Mouse (Mus musculus) neural tube, embryonic 15.5 days (tissue): ENCODE results near the gene Epb41l2. TPM values are rescaled to one million over a fixed set of nuclear protein-coding genes. Genes with fewer than 3 reads are reported as not detected.

ENCODE experiments used
- ATAC-seq: fragments of 200-750 bp; cut with Nextera tagmentation; 2 replicates; pipeline ENCODE4 v1.8.0; 2017; ENCODE audit warnings: mild to moderate bottlenecking, moderate TSS enrichment, moderate library complexity; ENCODE audit not compliant: low FRiP score
- H3K27ac ChIP-seq: fragments of 300-500 bp; sonication (generic); replicated peaks from 2 replicates; pipeline ENCODE4 v1.5.1; 2015; ENCODE audit warnings: mild to moderate bottlenecking, inconsistent platforms
- H3K27me3 ChIP-seq: fragments of 300-500 bp; sonication (generic); replicated peaks from 2 replicates; pipeline ENCODE4 v1.6.1; 2015; ENCODE audit warnings: inconsistent platforms
- H3K36me3 ChIP-seq: fragments of 300-500 bp; sonication (generic); 2 replicates; pipeline ENCODE4 v1.6.1; 2015; ENCODE audit warnings: inconsistent platforms
- H3K4me1 ChIP-seq: fragments of 300-500 bp; sonication (generic); 2 replicates; pipeline ENCODE4 v1.6.1; 2015; ENCODE audit warnings: inconsistent platforms
- H3K4me2 ChIP-seq: fragments of 300-500 bp; sonication (generic); 2 replicates; pipeline ENCODE4 v1.6.1; 2015; ENCODE audit warnings: inconsistent platforms, mild to moderate bottlenecking, moderate library complexity
- H3K4me3 ChIP-seq: fragments of 300-500 bp; sonication (generic); replicated peaks from 2 replicates; pipeline ENCODE4 v1.5.1; 2015; ENCODE audit warnings: mild to moderate bottlenecking, inconsistent platforms
- H3K9ac ChIP-seq: fragments of 300-500 bp; sonication (generic); replicated peaks from 2 replicates; pipeline ENCODE4 v1.6.1; 2015; ENCODE audit warnings: mild to moderate bottlenecking, inconsistent platforms
- H3K9me3 ChIP-seq: fragments of 300-500 bp; sonication (generic); replicated peaks from 2 replicates; pipeline ENCODE4 v1.6.1; 2016; ENCODE audit warnings: inconsistent platforms
- WGBS: fragments of 180-500 bp; shearing (Covaris S2); methylation state at CpG from one replicate; pipeline ENCODE4 v1.1.7; 2015; ENCODE audit warnings: mixed read lengths; 5-methylcytosine and 5-hydroxymethylcytosine counted together
- polyA plus RNA-seq: library from polyadenylated mRNA; unstranded; fragments of >200 nt; fragmentation: Nextera tagmentation; extraction: Ambion mirVana; gene quantifications from 2 replicates; pipeline ENCODE4 v1.2.1, GENCODE M21; 2015

Epb41l2 gene
- polyA plus RNA-seq, 1 experiment from 2014 or later, result 27.7 TPM

DNA sequence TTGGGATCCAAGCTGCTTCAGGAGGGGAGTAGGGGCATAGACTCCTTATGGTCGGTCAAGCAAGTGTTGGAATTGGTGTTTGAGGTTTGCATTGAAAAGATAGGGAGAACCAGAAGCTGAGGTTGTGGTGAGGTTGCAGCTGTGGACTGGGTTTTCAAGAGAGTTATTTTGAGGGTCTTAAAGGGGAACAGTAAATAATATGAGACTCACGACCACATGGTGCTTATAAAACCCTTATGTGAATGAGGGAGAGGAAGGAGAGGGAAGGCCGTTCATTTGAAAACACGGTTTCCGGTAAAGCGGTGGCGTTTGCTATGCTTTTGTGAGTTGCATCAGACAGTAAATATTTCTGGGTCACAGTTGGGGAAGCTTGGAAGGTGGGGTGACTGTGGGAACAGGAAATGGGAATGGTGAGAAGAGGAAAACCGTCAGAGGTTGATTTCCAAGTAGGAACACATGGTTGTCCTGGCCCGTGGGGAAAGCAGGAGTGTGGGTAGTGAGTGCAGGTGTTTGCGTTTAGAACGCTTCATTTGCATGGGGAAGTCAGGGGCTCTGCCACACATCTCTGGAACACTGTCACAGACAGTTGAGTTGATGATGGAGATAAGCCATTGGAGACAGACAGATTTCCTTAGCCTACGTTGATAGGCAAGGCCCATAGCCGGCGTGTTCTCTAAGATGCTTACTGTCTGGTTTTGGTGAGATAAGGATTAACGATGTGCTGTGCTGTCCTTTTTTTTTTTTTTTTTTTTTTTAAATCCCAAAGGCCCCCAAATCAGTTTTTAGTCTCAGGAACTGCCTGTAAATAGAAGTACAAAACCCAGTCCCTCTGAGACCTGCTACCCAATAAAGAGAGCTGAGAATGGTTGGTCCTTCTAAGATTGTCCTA is 44.5 kb downstream of the Epb41l2 start:
- no peaks in the 10 kb centered on the region for H3K9me3 ChIP-seq
- 83% methylated on average over 15 of the region's 15 CpGs for WGBS
- H3K9ac ChIP-seq, result no peak overlapping the region
- peaks cover 4% of the 10 kb centered on the region; the same call in 1 of the 2 replicates for H3K4me1 ChIP-seq
- no peak overlapping the region for H3K4me2 ChIP-seq
- H3K27ac ChIP-seq, result no peak overlapping the region
- no peak overlapping the region for H3K4me3 ChIP-seq
- no peak for ATAC-seq
- H3K36me3 ChIP-seq, result no peaks in the 10 kb centered on the region
- H3K27me3 ChIP-seq, result no peaks in the 10 kb centered on the region

DNA sequence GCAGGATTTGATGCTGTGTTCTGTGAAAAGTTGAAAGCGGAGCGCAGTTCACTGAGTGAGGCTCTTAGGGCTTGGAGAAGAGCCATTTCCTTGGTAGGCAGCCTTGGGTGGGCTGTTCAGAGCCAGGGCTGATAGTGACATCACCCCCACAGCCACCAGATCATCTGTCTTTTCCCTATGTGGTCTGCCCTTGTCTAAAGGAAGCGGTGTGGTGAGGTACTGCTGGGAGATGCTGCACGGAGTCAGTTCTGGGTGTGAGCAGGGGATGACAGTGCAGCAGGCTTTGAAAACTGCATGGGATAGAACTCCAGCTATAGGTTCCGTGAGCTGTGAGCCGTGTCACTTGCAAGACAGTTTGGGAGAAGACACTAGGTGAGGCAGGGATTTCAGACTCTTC is 45.1 kb downstream of the Epb41l2 start:
- H3K9ac ChIP-seq, result no peak overlapping the region
- no peak for ATAC-seq
- H3K9me3 ChIP-seq, result no peaks in the 10 kb centered on the region
- no peak overlapping the region for H3K4me2 ChIP-seq
- H3K4me1 ChIP-seq, result peaks cover 4% of the 10 kb centered on the region; the same call in 1 of the 2 replicates
- H3K36me3 ChIP-seq, result no peaks in the 10 kb centered on the region
- 83% methylated on average over 6 of the region's 6 CpGs for WGBS
- H3K27ac ChIP-seq, result no peak overlapping the region
- H3K4me3 ChIP-seq, result no peak overlapping the region
- H3K27me3 ChIP-seq, result no peaks in the 10 kb centered on the region

DNA sequence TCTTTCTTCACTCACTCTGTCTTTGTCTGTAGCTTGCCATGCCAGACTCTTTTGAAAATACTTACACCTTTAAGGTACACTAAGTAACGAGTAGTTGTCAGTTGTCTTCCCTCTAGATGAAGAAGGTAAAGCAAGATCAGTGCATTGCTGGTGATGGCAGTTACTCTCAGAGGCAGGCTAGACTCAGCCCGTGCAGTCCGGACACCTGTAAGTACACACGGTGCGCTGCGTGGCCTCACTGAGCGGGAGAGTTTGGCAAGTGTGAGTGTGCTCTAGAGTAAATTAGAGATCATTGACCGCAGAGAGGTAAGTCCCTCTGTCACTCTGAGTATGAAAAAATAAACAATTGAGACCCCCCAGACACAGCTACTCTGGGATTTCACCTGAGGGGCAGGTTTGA is 46.0 kb downstream of the Epb41l2 start:
- Histone ChIP-seq H3K9me3 (no peaks in the 10 kb centered on the region), H3K4me3 (no peak overlapping the region), H3K9ac (no peak overlapping the region), H3K36me3 (no peaks in the 10 kb centered on the region), H3K4me2 (no peak overlapping the region), H3K4me1 (no peaks in the 10 kb centered on the region), H3K27me3 (no peaks in the 10 kb centered on the region), H3K27ac (no peak overlapping the region)
- 92% methylated on average over 8 of the region's 8 CpGs for WGBS
- no peak for ATAC-seq

DNA sequence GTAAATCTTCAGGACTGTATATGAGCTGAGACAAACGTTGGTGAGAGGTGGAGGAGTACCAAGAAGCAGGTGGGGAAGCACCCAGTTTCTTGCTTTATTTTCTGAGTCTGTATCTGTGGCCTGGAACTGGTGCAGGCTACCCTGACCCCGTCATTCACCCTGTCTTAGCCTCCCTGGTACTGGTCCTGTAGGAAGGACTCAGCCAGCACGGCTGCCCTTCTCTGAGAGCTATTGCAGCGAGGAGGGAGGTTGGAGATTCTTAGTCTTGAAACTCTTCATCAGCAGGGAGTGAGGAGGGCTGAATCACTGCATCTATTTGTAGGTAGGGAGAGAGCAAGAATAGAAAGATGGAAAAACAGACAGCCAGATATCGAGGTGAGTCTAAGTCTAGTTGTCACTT is 47.1 kb downstream of the Epb41l2 start:
- Histone ChIP-seq H3K9me3 (no peaks in the 10 kb centered on the region), H3K27me3 (no peaks in the 10 kb centered on the region), H3K27ac (no peak overlapping the region), H3K4me2 (no peak overlapping the region), H3K36me3 (no peaks in the 10 kb centered on the region), H3K4me3 (no peak overlapping the region), H3K9ac (no peak overlapping the region), H3K4me1 (no peaks in the 10 kb centered on the region)
- WGBS, result 80% methylated on average over 5 of the region's 5 CpGs
- ATAC-seq, result no peak

DNA sequence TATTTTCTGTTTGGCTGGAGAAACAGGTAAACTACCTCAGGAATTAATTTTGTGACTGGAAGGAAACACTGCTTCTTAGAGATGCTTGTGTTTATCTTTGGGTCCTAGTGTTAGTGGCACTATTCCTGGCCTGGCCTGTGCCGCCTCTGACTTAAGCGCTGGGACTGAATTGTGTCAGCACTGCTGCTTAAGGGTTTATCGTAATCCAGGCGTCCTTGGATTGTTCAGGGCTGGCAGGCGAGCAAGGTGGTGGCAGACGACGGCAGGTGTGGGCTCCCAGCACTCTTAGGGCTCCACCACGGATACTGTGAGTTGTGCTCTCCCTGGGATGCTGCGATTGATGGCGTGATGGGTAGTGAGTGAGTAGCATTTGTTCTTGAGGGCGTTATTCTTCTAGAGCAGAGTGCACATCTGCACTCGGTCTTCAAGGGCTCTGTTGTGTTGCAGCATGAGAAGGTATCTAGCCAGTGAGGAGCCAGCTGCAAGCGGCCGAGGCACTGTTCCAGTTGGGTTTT is 48.6 kb downstream of the Epb41l2 start:
- H3K27ac ChIP-seq, result no peak overlapping the region
- 88% methylated on average over 14 of the region's 14 CpGs for WGBS
- H3K4me2 ChIP-seq, result no peak overlapping the region

DNA sequence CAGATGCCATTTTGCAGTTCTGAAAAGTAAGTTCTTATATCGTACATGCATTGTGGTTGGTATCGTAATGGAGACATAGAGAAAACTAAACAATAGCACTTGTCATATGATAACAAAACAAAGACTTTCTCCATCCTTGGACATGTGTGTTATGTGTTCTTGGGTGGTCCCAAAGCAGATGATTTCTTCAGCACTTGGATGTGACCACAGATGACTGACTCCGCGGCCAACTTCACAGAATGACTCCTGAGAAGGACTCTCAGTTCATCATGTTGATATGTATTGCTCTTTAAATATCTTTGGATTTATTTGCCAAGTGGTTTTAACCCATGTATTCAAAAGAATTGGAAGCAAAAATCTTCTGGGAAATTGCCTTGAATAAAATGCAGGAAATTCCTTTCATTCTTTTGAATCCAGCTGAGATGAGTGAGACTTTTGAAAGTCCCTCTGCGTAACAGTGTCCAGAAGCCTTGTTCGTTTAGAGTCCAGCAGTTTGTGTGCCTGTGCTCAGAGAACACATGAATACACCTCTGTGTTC is 52.3 kb downstream of the Epb41l2 start:
- Histone ChIP-seq H3K4me1 (no peaks in the 10 kb centered on the region), H3K27me3 (no peaks in the 10 kb centered on the region), H3K4me2 (no peak overlapping the region), H3K9ac (no peak overlapping the region), H3K36me3 (no peaks in the 10 kb centered on the region), H3K9me3 (no peaks in the 10 kb centered on the region), H3K4me3 (no peak overlapping the region), H3K27ac (no peak overlapping the region)
- no peak for ATAC-seq
- WGBS, result 80% methylated on average over 6 of the region's 6 CpGs

More for the DNA sequence above, 48.6 kb downstream of the Epb41l2 start:
- H3K9ac ChIP-seq, result no peak overlapping the region
- no peak for ATAC-seq
- no peaks in the 10 kb centered on the region for H3K9me3 ChIP-seq
- no peaks in the 10 kb centered on the region for H3K4me1 ChIP-seq
- no peak overlapping the region for H3K4me3 ChIP-seq
- H3K27me3 ChIP-seq, result no peaks in the 10 kb centered on the region
- no peaks in the 10 kb centered on the region for H3K36me3 ChIP-seq

DNA sequence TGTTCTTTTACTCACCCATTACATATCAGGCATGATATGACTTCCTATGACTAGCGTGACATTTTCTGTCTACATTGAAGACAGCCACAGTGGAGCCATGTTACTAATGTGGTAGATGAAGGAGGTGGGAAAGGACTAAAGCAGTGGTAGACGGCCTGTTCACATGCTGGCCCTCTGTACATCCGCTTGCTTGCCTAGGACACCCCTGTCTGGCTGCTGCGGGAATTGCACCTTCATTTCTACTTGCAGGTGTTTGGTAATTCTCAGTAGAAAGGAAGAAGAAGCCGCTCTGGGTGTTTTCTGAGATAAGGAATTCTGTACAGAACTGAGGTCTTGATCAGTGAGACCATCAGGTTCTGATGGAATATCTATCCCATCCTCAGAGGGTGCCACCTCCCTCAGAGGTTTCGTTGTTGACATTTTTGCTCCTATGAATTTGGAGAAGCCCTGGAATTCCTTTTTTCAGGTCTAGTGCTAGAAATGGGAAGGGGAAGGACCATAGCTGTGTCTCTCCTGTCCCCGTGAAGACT is 55.7 kb downstream of the Epb41l2 start:
- Histone ChIP-seq H3K4me3 (no peak overlapping the region), H3K4me2 (no peak overlapping the region), H3K27me3 (no peaks in the 10 kb centered on the region), H3K36me3 (no peaks in the 10 kb centered on the region), H3K4me1 (no peaks in the 10 kb centered on the region), H3K9me3 (no peaks in the 10 kb centered on the region), H3K9ac (no peak overlapping the region), H3K27ac (no peak overlapping the region)
- no peak for ATAC-seq
- 85% methylated on average over 7 of the region's 7 CpGs for WGBS

DNA sequence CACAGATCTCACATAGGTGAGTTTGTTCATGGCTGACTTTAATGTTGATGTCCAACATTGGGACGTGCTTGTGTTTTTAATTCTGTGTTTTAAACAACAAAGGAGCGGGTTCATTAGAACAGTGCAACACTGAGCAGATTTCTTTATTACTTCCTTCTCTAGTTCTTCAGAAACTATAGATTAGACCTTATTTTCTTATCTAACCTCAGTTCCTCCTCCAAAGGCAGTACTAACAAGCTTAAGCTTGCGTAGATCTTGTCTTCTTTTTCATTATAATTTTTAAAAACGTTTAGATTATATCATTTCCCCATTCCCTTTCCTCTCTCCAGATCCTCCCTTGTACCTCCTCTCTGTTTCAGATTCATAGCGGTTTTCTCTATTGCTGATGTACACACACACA is 57.1 kb downstream of the Epb41l2 start:
- no peak for ATAC-seq
- Histone ChIP-seq H3K27ac (no peak overlapping the region), H3K4me2 (no peak overlapping the region), H3K36me3 (no peaks in the 10 kb centered on the region), H3K9ac (no peak overlapping the region), H3K4me3 (no peak overlapping the region), H3K9me3 (no peaks in the 10 kb centered on the region), H3K4me1 (no peaks in the 10 kb centered on the region), H3K27me3 (no peaks in the 10 kb centered on the region)
- WGBS, result 88% methylated on average over 5 of the region's 5 CpGs

DNA sequence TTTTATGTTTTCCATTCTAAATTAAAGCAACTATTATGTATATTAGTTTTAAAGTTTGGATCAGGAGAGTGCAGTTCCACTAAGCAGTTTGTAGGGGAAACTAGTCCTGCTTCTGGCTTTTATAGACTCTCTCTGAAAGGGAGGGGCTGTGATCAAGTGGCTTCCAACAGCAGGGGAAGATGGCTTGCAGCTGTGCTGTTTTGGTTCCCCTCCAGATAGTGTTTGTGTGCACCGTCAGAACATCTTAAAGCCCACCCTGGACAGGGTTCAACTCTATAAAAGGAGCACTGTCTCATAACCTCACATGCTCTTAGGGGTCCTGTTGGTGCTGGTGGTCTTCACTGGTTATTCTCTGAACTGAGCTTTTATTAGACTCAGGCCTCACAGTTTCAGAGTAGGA is 66.5 kb downstream of the Epb41l2 start:
- Histone ChIP-seq H3K36me3 (no peaks in the 10 kb centered on the region), H3K27ac (no peak overlapping the region), H3K27me3 (no peaks in the 10 kb centered on the region), H3K9ac (no peak overlapping the region), H3K4me2 (no peak overlapping the region), H3K4me3 (no peak overlapping the region), H3K9me3 (no peaks in the 10 kb centered on the region), H3K4me1 (0 out of 2 replicates have a peak, but pooled peaks cover 8% of the 10 kb centered on the region)
- no peak for ATAC-seq
- 8% methylated on average over 1 of the region's 1 CpGs for WGBS

DNA sequence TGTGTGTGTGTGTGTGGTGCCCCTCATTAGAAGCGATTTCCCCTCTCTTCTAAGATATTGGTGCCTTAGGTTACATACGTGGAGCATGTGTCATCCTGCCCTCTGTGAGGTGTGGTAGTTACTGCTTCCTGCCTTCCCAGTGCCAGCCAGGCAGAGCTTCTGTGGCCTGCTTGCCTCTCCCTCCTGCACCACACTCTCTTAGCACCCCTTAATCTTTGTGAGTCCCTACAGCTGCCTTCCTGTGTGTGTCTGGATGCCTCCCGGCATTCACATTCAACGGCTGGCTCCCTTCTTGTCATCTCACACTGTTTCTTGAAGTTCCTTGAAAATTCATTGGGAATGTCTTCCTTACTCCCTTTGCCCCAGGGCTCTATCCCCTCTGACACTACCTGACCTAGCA is 67.2 kb downstream of the Epb41l2 start:
- Histone ChIP-seq H3K27me3 (no peaks in the 10 kb centered on the region), H3K36me3 (no peaks in the 10 kb centered on the region), H3K4me3 (no peak overlapping the region), H3K4me1 (0 out of 2 replicates have a peak, but pooled peaks cover 8% of the 10 kb centered on the region), H3K4me2 (no peak overlapping the region), H3K27ac (no peak overlapping the region), H3K9ac (no peak overlapping the region), H3K9me3 (no peaks in the 10 kb centered on the region)
- ATAC-seq, result no peak
- 73% methylated on average over 4 of the region's 4 CpGs for WGBS

DNA sequence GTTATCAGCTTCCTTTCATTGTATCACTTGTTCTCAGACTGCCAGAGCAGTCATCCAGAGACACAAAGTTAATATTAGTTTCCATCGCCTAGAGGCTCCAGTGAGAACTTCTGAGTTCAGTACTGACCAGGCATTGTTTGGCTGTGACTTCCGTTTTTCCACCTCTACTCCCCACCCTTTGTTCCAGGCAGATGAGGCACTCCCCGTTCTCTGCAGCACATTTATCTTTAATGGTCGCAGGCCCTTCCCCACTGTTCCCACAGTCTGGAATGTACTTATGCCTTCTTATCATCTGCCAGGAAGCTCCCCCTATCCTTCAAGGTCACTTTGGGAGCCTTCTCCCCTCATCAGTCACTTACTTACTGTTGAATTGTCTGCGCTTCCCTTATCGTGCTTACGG is 67.9 kb downstream of the Epb41l2 start:
- no peak overlapping the region for H3K4me3 ChIP-seq

DNA sequence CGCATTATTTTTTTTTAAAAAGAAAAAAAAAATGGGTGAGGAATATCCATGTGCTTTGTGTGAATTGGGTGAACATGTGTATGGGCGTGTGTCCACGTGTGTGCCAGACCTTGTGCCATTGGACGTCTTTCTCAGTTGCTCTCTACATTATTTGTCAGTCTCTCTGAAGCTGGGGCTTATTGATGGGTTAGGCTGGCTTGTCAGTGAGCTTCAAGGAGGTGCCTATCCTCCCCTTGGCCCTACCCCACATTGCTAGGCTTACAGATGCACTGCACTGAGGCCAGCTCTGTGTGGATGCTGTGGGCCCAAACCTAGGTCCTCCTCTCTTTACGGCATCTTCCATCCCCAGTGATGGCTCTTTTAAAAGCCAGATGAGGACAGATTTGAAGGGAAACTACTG is 69.1 kb downstream of the Epb41l2 start:
- ATAC-seq, result no peak
- H3K27me3 ChIP-seq, result no peaks in the 10 kb centered on the region
- no peak overlapping the region for H3K9ac ChIP-seq
- H3K4me1 ChIP-seq, result 0 out of 2 replicates have a peak, but pooled peaks cover 10% of the 10 kb centered on the region
- no peaks in the 10 kb centered on the region for H3K36me3 ChIP-seq
- H3K9me3 ChIP-seq, result no peaks in the 10 kb centered on the region
- H3K4me3 ChIP-seq, result no peak overlapping the region
- 86% methylated on average over 5 of the region's 5 CpGs for WGBS
- H3K4me2 ChIP-seq, result no peak overlapping the region
- no peak overlapping the region for H3K27ac ChIP-seq

More for the DNA sequence above, 67.9 kb downstream of the Epb41l2 start:
- ATAC-seq, result no peak
- WGBS, result 48% methylated on average over 7 of the region's 7 CpGs
- Histone ChIP-seq H3K9ac (no peak overlapping the region), H3K4me1 (0 out of 2 replicates have a peak, but pooled peaks cover 10% of the 10 kb centered on the region), H3K27ac (no peak overlapping the region), H3K9me3 (no peaks in the 10 kb centered on the region), H3K4me2 (no peak overlapping the region), H3K27me3 (no peaks in the 10 kb centered on the region), H3K36me3 (no peaks in the 10 kb centered on the region)
